Mouse (Mus musculus): ENCODE measurements around the gene Cyp26c1. TPM values are rescaled to one million over a fixed set of nuclear protein-coding genes. Genes with fewer than 3 reads are reported as not detected.

The Cyp26c1 gene
- total RNA-seq, 1 experiment from 2014 or later = not detected

Other genes starting within 250 kb of the Cyp26c1 start
- 70.9 to 85.0 TPM (median 76.3 TPM) in 3 replicates for gene Exoc6, start 135.2 kb upstream of the Cyp26c1 start, total RNA-seq (2017)
- 0.87 TPM in 1 of 3 replicates, not detected in the others for gene Cyp26a1, start 12.2 kb downstream of the Cyp26c1 start, total RNA-seq (2017)